Mouse (Mus musculus): ENCODE data around the gene Igf2r. TPM values are rescaled to one million over a fixed set of nuclear protein-coding genes. Genes with fewer than 3 reads are reported as not detected.
A peak's percentile ranks its signal among the peaks of the same experiment; 100 is the strongest.

Igf2r gene
- polyA plus RNA-seq, 1 experiment from 2014 or later = 12.5 TPM

GRCm38 (mm10) chr17:12796633-12797032, 27.2 kb upstream of the Igf2r start:
- Histone ChIP-seq H3K4me2 (no peak overlapping the region), H3K27me3 (no peaks in the 10 kb centered on the region), H3K9ac (no peak overlapping the region), H3K4me1 (replicated peaks) (peaks cover 10% of the 10 kb centered on the region), H3K9me3 (no peaks in the 10 kb centered on the region), H3K4me3 (no peak overlapping the region), H3K36me3 (no peaks in the 10 kb centered on the region), H3K27ac (no peak overlapping the region)
- 85% methylated on average over 3 of the region's 3 CpGs for WGBS
- no peak for ATAC-seq (ENCODE audit: low FRiP score)

DNA sequence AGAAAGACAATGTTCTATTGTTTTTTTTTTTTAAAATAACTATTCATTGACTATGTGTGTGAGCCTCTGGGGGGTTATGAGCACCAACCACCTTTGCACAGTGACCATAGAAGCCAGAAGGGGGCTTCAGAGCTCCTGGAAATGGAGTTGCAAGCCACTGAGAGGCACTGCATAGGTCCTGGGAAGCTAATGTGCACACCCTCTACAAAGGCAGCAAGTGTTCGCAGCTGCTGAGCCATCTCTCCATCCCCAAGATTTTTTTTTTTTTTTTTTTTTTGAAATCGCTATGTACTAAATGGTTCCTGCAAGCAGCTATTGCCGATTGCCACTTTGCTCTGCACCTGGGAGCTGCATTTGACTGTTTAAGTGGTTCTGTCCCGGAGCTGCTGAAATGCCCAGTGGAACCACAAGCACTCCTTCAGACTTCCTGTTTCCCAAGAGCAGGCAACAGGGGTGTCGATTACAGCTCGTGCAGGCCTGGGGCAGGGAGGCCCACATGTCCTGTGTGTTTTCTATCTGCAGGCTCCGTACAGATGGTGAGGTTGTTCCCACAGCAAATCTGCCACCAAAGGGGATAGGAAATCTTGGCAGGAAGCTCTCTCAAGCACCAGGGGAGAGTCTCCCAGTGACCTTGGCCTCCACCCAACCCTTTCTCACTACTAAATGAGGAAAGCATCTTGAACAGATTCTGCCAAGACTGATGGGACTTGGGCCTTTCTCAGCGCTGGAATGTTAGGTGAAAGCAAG, 24.4 kb upstream of the Igf2r start:
- ATAC-seq (ENCODE audit: low FRiP score) = no peak
- no peak overlapping the region for H3K4me2 ChIP-seq
- H3K36me3 ChIP-seq = no peaks in the 10 kb centered on the region
- no peak overlapping the region for H3K9ac ChIP-seq
- peaks cover 29% of the 10 kb centered on the region for H3K4me1 ChIP-seq (replicated peaks)
- H3K27me3 ChIP-seq = no peaks in the 10 kb centered on the region
- H3K9me3 ChIP-seq = no peaks in the 10 kb centered on the region
- 76% methylated on average over 8 of the region's 8 CpGs for WGBS
- peak overlapping the region; percentile 49 for H3K27ac ChIP-seq
- no peak overlapping the region for H3K4me3 ChIP-seq

DNA sequence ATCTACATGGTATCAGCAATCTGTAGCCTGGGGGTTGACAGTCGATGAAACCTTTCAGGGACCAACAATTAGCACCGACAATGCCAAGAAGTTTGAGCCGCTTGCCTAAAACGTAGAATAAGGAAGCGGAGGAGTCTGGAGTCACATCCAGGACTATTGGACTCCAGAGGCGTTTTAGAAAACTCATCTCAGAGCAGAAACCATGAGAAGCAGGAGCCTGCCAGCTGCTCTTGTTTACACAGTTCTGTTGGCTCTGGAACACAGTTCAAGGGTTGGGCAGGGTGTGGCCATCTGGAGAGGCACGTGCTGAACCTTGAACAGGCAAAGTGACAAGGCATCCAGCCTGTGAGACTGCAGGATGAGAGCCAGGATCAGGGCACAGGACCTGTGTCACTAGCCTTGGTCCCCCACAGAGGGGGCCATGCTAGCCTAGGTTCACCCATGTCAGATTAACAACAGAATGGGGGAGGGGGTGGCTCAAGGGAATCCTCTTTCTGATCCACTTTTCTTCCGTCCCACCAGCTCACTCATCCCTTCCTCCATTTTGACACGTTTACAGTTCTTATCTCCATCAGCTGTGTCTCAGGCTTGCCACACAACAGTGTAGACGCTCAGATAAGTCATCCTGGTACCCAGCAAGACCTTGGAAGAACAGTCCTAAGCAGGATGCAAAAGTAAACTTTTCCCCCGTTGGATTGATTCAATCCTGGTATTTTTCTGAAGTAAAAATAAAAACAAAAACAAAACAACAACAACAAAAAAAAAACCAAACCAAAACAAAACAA, 23.1 kb upstream of the Igf2r start:
- no peaks in the 10 kb centered on the region for H3K9me3 ChIP-seq
- no peak overlapping the region for H3K4me3 ChIP-seq
- H3K36me3 ChIP-seq = no peaks in the 10 kb centered on the region
- no peak overlapping the region for H3K9ac ChIP-seq
- H3K27me3 ChIP-seq = no peaks in the 10 kb centered on the region
- H3K27ac ChIP-seq = peak overlapping the region; percentile 31; the same call in 1 of the 2 replicates
- H3K4me2 ChIP-seq = no peak overlapping the region
- ATAC-seq (ENCODE audit: low FRiP score) = no peak
- peaks cover 29% of the 10 kb centered on the region for H3K4me1 ChIP-seq (replicated peaks)
- WGBS = 77% methylated on average over 11 of the region's 11 CpGs

DNA sequence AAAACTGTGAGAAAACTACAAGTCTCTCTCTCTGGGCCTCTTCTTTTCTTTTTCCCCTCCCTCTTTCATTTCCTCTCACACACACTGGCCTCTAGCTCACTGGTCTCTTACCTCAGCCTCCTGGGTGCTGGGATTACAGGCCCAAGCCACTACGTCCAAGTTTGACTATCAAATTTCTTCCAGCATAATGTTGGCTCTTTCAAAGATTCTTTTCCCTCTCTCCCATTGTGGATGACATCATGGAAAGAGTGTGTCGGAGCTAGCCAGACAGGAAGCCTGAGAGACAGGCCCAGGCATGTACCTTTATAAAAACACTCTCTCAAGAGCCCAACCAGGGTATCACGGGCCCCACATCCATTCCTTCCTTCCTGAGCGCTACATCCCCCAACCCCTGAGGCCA, 22.0 kb upstream of the Igf2r start:
- Histone ChIP-seq H3K4me3 (no peak overlapping the region), H3K4me1 (replicated peaks) (peaks cover 29% of the 10 kb centered on the region), H3K4me2 (no peak overlapping the region), H3K9ac (no peak overlapping the region), H3K27me3 (no peaks in the 10 kb centered on the region), H3K27ac (peak overlapping the region; percentile 80), H3K9me3 (no peaks in the 10 kb centered on the region), H3K36me3 (no peaks in the 10 kb centered on the region)
- WGBS = 71% methylated on average over 4 of the region's 4 CpGs
- no peak for ATAC-seq (ENCODE audit: low FRiP score)

- Histone ChIP-seq H3K9me3 (no peaks in the 10 kb centered on the region), H3K4me3 (no peak overlapping the region), H3K9ac (no peak overlapping the region), H3K36me3 (no peaks in the 10 kb centered on the region), H3K27me3 (no peaks in the 10 kb centered on the region), H3K27ac (peak overlapping the region; percentile 80), H3K4me2 (no peak overlapping the region), H3K4me1 (replicated peaks) (peaks cover 29% of the 10 kb centered on the region)
- peak; percentile 75 for ATAC-seq (ENCODE audit: low FRiP score)
- 28% methylated on average over 5 of the region's 5 CpGs for WGBS
Observed at GRCm38 (mm10) chr17:12791079-12791406, 21.6 kb upstream of the Igf2r start.

DNA sequence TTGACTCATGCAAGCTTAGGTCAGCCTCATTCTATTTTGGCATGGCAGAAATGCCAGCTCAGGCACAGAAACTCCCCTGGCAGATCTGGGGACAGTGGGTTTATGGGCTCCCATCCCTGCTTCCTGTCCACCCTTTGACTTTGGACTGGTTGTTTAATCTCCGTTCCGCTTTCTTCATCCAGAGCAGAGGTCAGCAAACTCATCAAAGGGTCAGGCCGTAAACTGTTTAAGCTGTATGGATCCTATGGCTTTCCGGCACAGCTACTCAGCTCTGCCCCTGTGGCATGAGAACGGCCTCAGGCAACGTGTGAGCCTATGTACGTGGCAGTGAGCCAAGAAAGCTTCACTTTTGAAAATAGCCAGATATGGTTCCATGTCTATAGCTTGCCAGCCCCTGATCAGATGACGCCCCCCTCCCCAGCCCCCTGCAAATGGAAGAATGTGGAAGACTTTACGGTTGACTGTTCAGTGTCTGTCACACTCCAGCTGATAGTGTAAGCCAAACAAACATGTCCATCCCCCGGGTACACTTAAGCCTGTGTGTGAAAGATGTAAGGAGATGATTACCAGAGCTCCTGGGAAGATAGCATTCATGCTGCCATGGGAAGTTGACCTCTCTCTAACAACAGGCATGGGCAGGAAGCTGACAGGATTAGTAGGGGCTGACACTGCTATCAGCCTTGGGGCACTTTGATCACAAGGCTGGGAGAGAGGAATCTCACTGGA, 21.1 kb upstream of the Igf2r start:
- Histone ChIP-seq H3K9me3 (no peaks in the 10 kb centered on the region), H3K9ac (no peak overlapping the region), H3K36me3 (no peaks in the 10 kb centered on the region), H3K4me1 (replicated peaks) (peaks cover 29% of the 10 kb centered on the region), H3K4me2 (no peak overlapping the region), H3K27ac (peak overlapping the region; percentile 80), H3K27me3 (no peaks in the 10 kb centered on the region), H3K4me3 (no peak overlapping the region)
- ATAC-seq (ENCODE audit: low FRiP score) = peak; percentile 84
- WGBS = 31% methylated on average over 10 of the region's 10 CpGs

GRCm38 (mm10) chr17:12782861-12783847, 13.7 kb upstream of the Igf2r start:
- peaks cover 11% of the 10 kb centered on the region; the same call in 1 of the 2 replicates for H3K4me1 ChIP-seq (replicated peaks)
- no peak for ATAC-seq (ENCODE audit: low FRiP score)
- H3K4me3 ChIP-seq = no peak overlapping the region
- 76% methylated on average over 11 of the region's 11 CpGs for WGBS
- H3K27me3 ChIP-seq = no peaks in the 10 kb centered on the region
- H3K9ac ChIP-seq = no peak overlapping the region
- no peak overlapping the region for H3K4me2 ChIP-seq
- H3K9me3 ChIP-seq = no peaks in the 10 kb centered on the region
- no peaks in the 10 kb centered on the region for H3K36me3 ChIP-seq
- H3K27ac ChIP-seq = no peak overlapping the region

DNA sequence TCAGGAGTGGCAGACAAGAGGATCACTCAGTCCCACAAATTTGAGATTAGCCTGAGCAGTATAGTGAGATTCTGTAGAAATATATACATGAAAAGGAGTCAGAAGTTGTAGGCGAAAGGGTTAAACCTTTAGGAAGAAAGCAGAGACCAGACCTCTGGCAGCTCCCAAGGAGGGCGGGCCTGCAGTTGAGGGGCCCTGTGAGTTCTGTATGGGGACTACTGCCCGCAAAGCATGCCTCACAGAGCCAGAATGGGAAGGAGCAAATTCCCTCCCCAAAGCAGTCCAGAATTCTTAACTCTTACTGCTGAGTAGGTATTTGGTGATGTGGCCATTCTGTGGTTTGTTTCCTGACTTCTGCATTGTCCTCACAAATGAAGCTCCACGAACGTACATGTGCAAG, 11.6 kb upstream of the Igf2r start:
- no peaks in the 10 kb centered on the region for H3K9me3 ChIP-seq
- no peak overlapping the region for H3K27ac ChIP-seq
- no peak overlapping the region for H3K4me2 ChIP-seq
- H3K4me3 ChIP-seq = no peak overlapping the region
- ATAC-seq (ENCODE audit: low FRiP score) = no peak
- no peak overlapping the region for H3K9ac ChIP-seq
- no peaks in the 10 kb centered on the region for H3K36me3 ChIP-seq
- no peaks in the 10 kb centered on the region for H3K27me3 ChIP-seq
- whole genome bisulfite sequencing = 54% methylated on average over 5 of the region's 5 CpGs
- H3K4me1 ChIP-seq (replicated peaks) = peaks cover 11% of the 10 kb centered on the region; the same call in 1 of the 2 replicates

- no peak for ATAC-seq (ENCODE audit: low FRiP score)
- Histone ChIP-seq H3K9me3 (no peaks in the 10 kb centered on the region), H3K36me3 (no peaks in the 10 kb centered on the region), H3K9ac (no peak overlapping the region), H3K4me2 (no peak overlapping the region), H3K4me1 (replicated peaks) (peaks cover 11% of the 10 kb centered on the region; the same call in 1 of the 2 replicates), H3K27ac (no peak overlapping the region), H3K27me3 (no peaks in the 10 kb centered on the region), H3K4me3 (no peak overlapping the region)
- WGBS = 53% methylated on average over 8 of the region's 8 CpGs
Observed at GRCm38 (mm10) chr17:12780125-12780524, 10.7 kb upstream of the Igf2r start.

- 88% methylated on average over 3 of the region's 3 CpGs for WGBS
Observed at GRCm38 (mm10) chr17:12779442-12779841, 10.0 kb upstream of the Igf2r start.

GRCm38 (mm10) chr17:12773956-12774355, 4.5 kb upstream of the Igf2r start:
- H3K27ac ChIP-seq = no peak overlapping the region
- H3K4me3 ChIP-seq = no peak overlapping the region
- no peaks in the 10 kb centered on the region for H3K27me3 ChIP-seq
- H3K4me1 ChIP-seq (replicated peaks) = peaks cover 7% of the 10 kb centered on the region
- 81% methylated on average over 3 of the region's 3 CpGs for WGBS
- no peaks in the 10 kb centered on the region for H3K9me3 ChIP-seq
- H3K9ac ChIP-seq = no peak overlapping the region
- H3K4me2 ChIP-seq = no peak overlapping the region
- no peaks in the 10 kb centered on the region for H3K36me3 ChIP-seq
- ATAC-seq (ENCODE audit: low FRiP score) = no peak

More at GRCm38 (mm10) chr17:12779442-12779841, 10.0 kb upstream of the Igf2r start:
- no peak overlapping the region for H3K4me2 ChIP-seq
- ATAC-seq (ENCODE audit: low FRiP score) = no peak
- no peaks in the 10 kb centered on the region for H3K9me3 ChIP-seq
- H3K9ac ChIP-seq = no peak overlapping the region
- H3K27me3 ChIP-seq = no peaks in the 10 kb centered on the region
- no peaks in the 10 kb centered on the region for H3K36me3 ChIP-seq
- H3K27ac ChIP-seq = no peak overlapping the region
- peaks cover 11% of the 10 kb centered on the region; the same call in 1 of the 2 replicates for H3K4me1 ChIP-seq (replicated peaks)
- no peak overlapping the region for H3K4me3 ChIP-seq
